Mouse (Mus musculus) hindbrain, embryonic 13.5 days (tissue): Measurements from ENCODE around the gene Auts2. TPM values are rescaled to one million over a fixed set of nuclear protein-coding genes. Genes with fewer than 3 reads are reported as not detected.

Experiments
- ATAC-seq: fragments of 200-750 bp; cut with Nextera tagmentation; 2 replicates; pipeline ENCODE4 v1.8.0; 2017; ENCODE audit warnings: moderate TSS enrichment; ENCODE audit not compliant: low FRiP score
- H3K27ac ChIP-seq: fragments of 300-500 bp; sonication (generic); 2 replicates; pipeline ENCODE4 v1.5.1; 2015; ENCODE audit warnings: inconsistent platforms, mild to moderate bottlenecking, moderate library complexity
- H3K27me3 ChIP-seq: fragments of 300-500 bp; sonication (generic); 2 replicates; pipeline ENCODE4 v1.6.1; 2015; ENCODE audit warnings: mild to moderate bottlenecking, inconsistent platforms
- H3K36me3 ChIP-seq: fragments of 300-500 bp; sonication (generic); 2 replicates; pipeline ENCODE4 v1.6.1; 2015; ENCODE audit warnings: mild to moderate bottlenecking, inconsistent platforms
- H3K4me1 ChIP-seq: fragments of 300-500 bp; sonication (generic); replicated peaks from 2 replicates; pipeline ENCODE4 v1.6.1; 2015; ENCODE audit warnings: inconsistent platforms
- H3K4me2 ChIP-seq: fragments of 300-500 bp; sonication (generic); 2 replicates; pipeline ENCODE4 v1.6.1; 2015; ENCODE audit warnings: inconsistent platforms, mild to moderate bottlenecking, moderate library complexity
- H3K4me3 ChIP-seq: fragments of 300-500 bp; sonication (generic); 2 replicates; pipeline ENCODE4 v1.5.1; 2015; ENCODE audit warnings: mild to moderate bottlenecking, inconsistent platforms
- H3K9ac ChIP-seq: fragments of 300-500 bp; sonication (generic); 2 replicates; pipeline ENCODE4 v1.6.1; 2015; ENCODE audit warnings: mild to moderate bottlenecking, inconsistent platforms
- H3K9me3 ChIP-seq: fragments of 300-500 bp; sonication (generic); 2 replicates; pipeline ENCODE4 v1.6.1; 2016; ENCODE audit warnings: inconsistent platforms
- WGBS: fragments of 180-500 bp; shearing (Covaris S2); methylation state at CpG from one replicate; pipeline ENCODE4 v1.1.7; 2015; 5-methylcytosine and 5-hydroxymethylcytosine counted together
- polyA plus RNA-seq: library from polyadenylated mRNA; unstranded; fragments of >200 nt; fragmentation: Nextera tagmentation; extraction: Ambion mirVana; gene quantifications from 2 replicates; pipeline ENCODE4 v1.2.1, GENCODE M21; 2015

Gene Auts2
- polyA plus RNA-seq, 1 experiment from 2014 or later = 89.9 TPM

DNA sequence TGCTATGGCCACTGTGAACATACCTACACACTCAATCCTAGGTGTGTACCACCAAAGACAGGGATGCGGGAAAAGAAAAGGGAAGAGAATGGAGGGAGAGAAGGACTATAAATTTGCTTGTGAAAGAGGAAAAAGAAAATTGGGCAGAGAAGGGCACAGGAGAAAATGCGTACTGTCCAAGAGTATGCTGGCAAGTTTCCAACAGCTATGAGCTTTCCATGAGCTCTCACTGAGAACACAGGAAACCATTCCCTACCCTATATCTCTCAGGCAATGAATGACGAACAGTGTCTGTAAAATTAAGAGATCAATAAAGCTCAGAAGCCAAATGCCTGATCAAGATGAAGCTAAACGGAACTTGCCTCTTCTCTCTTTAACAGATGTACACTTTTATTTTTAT, 220.2 kb downstream of the Auts2 start:
- no peaks in the 10 kb centered on the region for H3K9me3 ChIP-seq
- no peaks in the 10 kb centered on the region for H3K36me3 ChIP-seq
- no peak for ATAC-seq
- H3K4me3 ChIP-seq = no peak overlapping the region
- H3K4me1 ChIP-seq = peaks cover 41% of the 10 kb centered on the region
- WGBS = 60% methylated on average over 4 of the region's 4 CpGs
- H3K27me3 ChIP-seq = no peaks in the 10 kb centered on the region
- H3K9ac ChIP-seq = no peak overlapping the region
- no peak overlapping the region for H3K4me2 ChIP-seq
- H3K27ac ChIP-seq = 0 out of 2 replicates have a peak overlapping the region, but pooled peaks have one; percentile 0

DNA sequence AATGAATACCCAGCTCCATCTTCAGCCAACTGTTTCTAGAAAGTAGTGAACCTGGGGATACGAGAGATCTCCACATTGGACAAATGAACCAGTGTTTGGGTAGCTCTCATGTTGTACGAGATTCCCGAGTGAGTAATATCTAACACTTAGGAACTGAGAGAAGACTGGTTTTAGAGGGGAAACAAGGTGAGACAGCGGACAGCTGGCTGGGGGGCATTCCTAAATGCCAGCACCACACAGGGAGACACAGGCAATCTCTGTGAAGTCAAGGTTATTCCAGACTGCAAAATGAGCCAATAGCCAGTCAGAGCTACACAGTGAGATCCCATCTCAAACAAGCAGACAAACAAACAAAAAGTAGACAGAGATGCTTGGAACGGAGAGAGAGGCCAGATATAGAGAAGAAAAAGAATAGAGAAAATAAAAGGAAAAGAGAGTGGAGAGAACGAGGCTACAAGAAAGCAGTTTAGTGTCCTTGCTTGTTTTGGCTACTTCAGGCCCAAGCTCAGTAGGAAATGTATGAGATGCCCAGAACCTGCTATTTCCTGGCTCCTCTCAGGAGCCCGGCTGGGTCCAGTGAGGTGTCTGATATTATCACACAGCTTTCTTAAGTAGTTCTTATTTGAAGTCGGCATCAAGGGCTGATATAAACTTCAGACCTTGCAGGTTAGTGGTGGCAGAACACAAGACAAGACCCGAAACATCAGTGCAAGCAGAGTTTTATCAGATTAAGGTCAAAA, 224.9 kb downstream of the Auts2 start:
- Histone ChIP-seq H3K9me3 (no peaks in the 10 kb centered on the region), H3K4me2 (no peak overlapping the region), H3K27me3 (no peaks in the 10 kb centered on the region), H3K9ac (no peak overlapping the region), H3K4me3 (no peak overlapping the region), H3K36me3 (no peaks in the 10 kb centered on the region), H3K27ac (no peak overlapping the region), H3K4me1 (peaks cover 51% of the 10 kb centered on the region)
- WGBS = 83% methylated on average over 9 of the region's 9 CpGs
- no peak for ATAC-seq

DNA sequence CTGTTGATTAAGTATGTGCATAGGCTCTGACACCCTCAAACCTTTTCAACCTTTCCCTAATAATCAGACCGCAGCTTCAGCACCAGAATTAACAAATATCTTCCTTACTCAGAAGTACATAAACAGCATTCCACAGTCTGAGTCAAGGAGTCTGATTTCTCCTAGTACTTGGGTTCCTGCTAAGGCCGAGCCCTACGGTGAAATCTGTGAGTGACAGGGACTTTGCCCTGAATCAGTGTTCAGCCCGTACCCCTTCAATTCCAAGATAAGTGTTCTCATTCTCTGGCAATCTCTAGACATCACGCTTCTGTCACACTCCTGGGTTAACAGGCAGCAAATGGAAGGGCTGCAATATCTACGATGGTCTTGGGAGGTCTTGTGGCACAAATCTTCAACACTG, 226.2 kb downstream of the Auts2 start:
- WGBS = 46% methylated on average over 6 of the region's 6 CpGs
- Histone ChIP-seq H3K27me3 (no peaks in the 10 kb centered on the region), H3K9me3 (no peaks in the 10 kb centered on the region), H3K36me3 (no peaks in the 10 kb centered on the region), H3K4me1 (peaks cover 41% of the 10 kb centered on the region), H3K9ac (no peak overlapping the region), H3K4me3 (no peak overlapping the region), H3K4me2 (no peak overlapping the region), H3K27ac (no peak overlapping the region)
- ATAC-seq = no peak

DNA sequence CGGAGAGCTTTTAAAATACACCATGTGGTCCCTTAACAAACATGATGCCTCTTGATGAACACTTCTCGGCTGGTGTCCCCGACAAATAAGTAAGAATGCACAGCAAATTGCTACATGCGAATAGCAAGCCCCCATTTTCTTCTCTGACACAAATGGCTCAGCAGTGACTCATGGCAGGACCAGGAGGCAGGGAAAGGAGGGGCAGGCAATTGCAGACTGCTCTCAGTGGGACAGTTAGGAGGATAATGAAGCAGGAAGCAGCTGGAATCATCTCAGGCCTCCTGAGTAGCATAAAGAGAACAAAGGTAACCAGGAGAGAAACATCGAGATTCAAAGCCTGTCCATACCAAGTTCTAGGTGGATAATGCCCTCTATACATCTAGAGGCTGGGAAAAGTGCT, 228.8 kb downstream of the Auts2 start:
- Histone ChIP-seq H3K27ac (peak overlapping the region; percentile 56), H3K9me3 (no peaks in the 10 kb centered on the region), H3K4me2 (no peak overlapping the region), H3K4me1 (peaks cover 39% of the 10 kb centered on the region), H3K4me3 (no peak overlapping the region), H3K9ac (no peak overlapping the region), H3K36me3 (no peaks in the 10 kb centered on the region), H3K27me3 (no peaks in the 10 kb centered on the region)
- WGBS = 30% methylated on average over 5 of the region's 5 CpGs
- peak; percentile 74; the same call in 1 of the 2 replicates for ATAC-seq

DNA sequence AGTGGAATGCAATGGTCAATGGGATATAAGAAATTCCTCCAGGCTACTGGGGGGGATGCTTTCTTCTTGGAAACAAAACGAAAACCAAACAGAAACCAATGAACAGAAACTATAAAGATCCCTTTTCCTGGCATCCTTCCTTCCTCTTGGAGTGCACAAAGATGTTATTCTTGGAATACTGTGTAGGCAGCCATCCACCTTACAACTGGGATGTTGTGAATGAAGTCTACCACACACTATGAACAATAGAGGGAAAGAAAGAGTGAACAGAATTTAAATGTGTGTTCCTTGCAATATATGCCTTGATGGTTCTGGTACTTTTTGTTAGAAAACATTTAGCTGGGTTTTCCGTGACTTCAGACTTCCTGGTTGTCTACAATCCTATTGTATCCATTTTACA, 236.1 kb downstream of the Auts2 start:
- no peak for ATAC-seq
- H3K4me2 ChIP-seq = no peak overlapping the region
- no peak overlapping the region for H3K27ac ChIP-seq
- 79% methylated on average over 2 of the region's 2 CpGs for WGBS
- no peaks in the 10 kb centered on the region for H3K9me3 ChIP-seq
- no peak overlapping the region for H3K4me3 ChIP-seq
- no peak overlapping the region for H3K9ac ChIP-seq
- H3K4me1 ChIP-seq = peaks cover 28% of the 10 kb centered on the region
- H3K27me3 ChIP-seq = no peaks in the 10 kb centered on the region
- H3K36me3 ChIP-seq = no peaks in the 10 kb centered on the region

DNA sequence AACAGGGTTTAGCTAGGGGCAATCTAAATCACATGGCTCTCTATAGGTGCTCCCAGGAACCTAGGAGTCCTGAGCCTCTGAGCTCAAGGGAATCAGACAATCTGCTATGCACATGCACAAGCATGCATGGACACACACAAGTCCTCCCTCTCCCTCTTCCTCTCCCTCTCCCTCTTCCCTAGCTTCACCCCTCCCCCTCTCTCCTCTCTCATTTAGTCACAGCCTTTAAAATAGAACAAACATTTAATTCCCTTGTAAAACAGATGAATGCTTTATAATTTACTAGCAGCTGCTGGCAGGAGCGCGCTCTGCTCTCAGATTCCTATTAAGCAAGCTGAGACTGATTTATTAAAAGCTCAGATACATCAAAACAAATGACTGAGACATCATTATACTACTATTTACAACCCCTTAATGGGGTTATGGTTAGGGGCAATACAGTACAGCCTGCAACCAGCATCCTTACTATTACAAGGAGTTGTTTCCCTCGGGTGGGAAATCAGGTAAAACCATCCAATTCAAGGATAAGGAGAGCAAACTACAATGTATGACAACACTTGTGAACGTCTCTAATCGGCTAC, 237.7 kb downstream of the Auts2 start:
- Histone ChIP-seq H3K27me3 (no peaks in the 10 kb centered on the region), H3K9ac (no peak overlapping the region), H3K27ac (peak overlapping the region; percentile 48; the same call in 1 of the 2 replicates), H3K4me1 (peaks cover 30% of the 10 kb centered on the region), H3K4me3 (no peak overlapping the region), H3K9me3 (no peaks in the 10 kb centered on the region), H3K4me2 (no peak overlapping the region), H3K36me3 (no peaks in the 10 kb centered on the region)
- 56% methylated on average over 5 of the region's 5 CpGs for WGBS
- ATAC-seq = no peak

DNA sequence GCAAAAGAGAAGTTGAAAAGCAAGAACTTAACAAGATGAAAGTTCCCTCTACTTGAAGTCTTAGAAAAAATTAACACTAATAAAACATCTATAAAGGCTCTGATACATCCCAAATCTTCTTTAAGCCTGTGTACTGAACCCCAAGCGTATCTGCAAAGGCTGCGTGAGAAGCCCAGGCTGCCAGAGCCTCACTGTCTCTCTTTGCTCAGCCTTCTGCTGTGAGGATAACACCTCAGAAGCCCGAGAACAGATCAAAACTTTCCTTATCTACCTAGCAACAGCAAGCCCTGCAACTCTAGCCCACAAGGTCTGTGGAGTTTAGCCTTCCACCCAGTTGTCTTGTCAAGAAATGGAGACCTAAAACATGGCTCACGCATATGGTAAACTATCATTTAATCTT, 240.4 kb downstream of the Auts2 start:
- Histone ChIP-seq H3K9me3 (no peaks in the 10 kb centered on the region), H3K4me1 (peaks cover 38% of the 10 kb centered on the region), H3K4me2 (no peak overlapping the region), H3K36me3 (no peaks in the 10 kb centered on the region), H3K27me3 (no peaks in the 10 kb centered on the region), H3K9ac (no peak overlapping the region), H3K4me3 (no peak overlapping the region), H3K27ac (no peak overlapping the region)
- no peak for ATAC-seq
- 96% methylated on average over 4 of the region's 4 CpGs for WGBS

DNA sequence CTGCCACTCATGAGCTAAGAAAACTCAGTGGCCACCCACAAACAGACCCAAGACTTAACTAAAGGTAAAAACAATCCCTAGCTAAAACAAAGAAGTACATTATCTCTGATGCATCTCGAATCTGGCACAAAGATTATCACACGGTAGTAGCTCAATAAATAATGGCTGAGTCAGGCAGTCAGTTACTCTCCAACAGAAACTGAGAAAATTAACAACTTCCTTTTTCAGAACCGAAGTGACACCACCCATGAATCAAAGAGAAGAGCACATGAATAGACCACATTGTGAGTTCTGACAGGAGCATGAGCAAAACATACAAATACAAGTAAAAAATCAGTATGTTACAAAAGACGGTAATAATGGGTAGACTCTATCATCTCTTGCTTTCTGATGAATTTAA, 242.3 kb downstream of the Auts2 start:
- H3K9ac ChIP-seq = no peak overlapping the region
- H3K27me3 ChIP-seq = no peaks in the 10 kb centered on the region
- H3K4me1 ChIP-seq = peaks cover 51% of the 10 kb centered on the region
- no peaks in the 10 kb centered on the region for H3K9me3 ChIP-seq
- H3K4me2 ChIP-seq = no peak overlapping the region
- H3K27ac ChIP-seq = no peak overlapping the region
- ATAC-seq = no peak
- H3K36me3 ChIP-seq = no peaks in the 10 kb centered on the region
- no peak overlapping the region for H3K4me3 ChIP-seq
- 57% methylated on average over 4 of the region's 4 CpGs for WGBS

DNA sequence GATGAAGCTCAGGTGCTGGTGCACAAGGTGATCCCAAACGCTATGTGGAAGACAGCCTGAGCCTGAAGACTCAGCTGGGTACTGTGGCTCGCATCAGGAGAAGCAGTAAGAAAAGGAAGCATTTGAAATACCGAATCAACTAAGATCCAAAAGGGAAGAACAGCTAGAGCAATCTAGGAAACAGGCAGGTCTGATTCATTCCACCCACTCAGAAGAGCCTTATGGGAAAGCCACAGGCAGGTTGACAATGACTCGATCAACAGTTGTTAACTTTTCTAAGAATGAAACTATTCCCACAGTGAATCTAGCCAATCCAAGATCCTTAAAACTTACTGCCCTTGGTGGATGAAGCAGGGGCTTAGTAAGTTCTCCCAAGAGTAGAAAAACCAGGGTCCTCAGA, 243.4 kb downstream of the Auts2 start:
- Histone ChIP-seq H3K4me3 (no peak overlapping the region), H3K27me3 (no peaks in the 10 kb centered on the region), H3K4me2 (no peak overlapping the region), H3K4me1 (peaks cover 50% of the 10 kb centered on the region), H3K27ac (no peak overlapping the region), H3K9me3 (no peaks in the 10 kb centered on the region), H3K9ac (no peak overlapping the region), H3K36me3 (no peaks in the 10 kb centered on the region)
- WGBS = 81% methylated on average over 4 of the region's 4 CpGs
- ATAC-seq = no peak

DNA sequence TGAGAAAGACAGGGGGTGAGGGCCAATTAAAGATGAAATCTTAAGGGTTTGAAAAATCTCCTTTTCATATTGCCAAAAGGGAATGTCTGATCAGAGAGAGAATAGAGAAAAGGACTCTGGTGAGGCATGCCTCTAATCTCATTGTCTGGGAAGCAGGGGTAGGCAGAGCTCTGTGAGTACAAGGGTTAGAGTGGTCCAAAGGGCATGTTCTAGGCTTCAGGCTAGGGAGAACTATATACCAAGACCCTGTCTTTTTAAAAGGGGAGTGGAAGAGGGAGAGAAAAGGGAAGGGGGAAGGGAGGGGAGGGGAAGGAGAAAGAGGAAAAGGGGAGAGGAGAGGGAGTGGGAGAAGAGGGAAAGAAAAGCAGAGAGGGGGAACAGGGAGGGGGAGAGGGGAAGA, 244.1 kb downstream of the Auts2 start:
- Histone ChIP-seq H3K4me1 (peaks cover 50% of the 10 kb centered on the region), H3K9me3 (no peaks in the 10 kb centered on the region), H3K27me3 (no peaks in the 10 kb centered on the region), H3K9ac (no peak overlapping the region), H3K4me3 (no peak overlapping the region), H3K27ac (no peak overlapping the region), H3K4me2 (no peak overlapping the region), H3K36me3 (no peaks in the 10 kb centered on the region)
- no peak for ATAC-seq

DNA sequence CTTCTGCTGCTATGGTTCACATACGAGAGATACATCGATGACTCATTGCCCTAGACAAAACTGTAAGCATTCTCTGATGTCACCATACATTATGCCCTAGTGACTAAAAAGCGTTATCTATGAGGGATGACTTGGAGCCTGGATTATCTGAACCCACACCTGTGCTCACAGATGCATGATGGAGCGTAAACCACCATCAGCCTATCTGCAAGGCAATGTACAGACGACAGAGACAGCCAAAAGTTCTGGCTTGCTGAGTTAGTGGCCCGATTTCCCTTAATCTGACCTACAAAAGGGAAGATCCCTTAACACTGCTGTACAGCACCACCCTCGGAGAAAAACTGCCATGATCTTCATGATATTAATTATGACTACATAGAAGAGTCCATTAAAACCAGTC, 245.8 kb downstream of the Auts2 start:
- no peak overlapping the region for H3K9ac ChIP-seq
- no peaks in the 10 kb centered on the region for H3K27me3 ChIP-seq
- H3K4me2 ChIP-seq = no peak overlapping the region
- no peak for ATAC-seq
- peaks cover 54% of the 10 kb centered on the region for H3K4me1 ChIP-seq
- H3K36me3 ChIP-seq = no peaks in the 10 kb centered on the region
- no peak overlapping the region for H3K27ac ChIP-seq
- H3K4me3 ChIP-seq = no peak overlapping the region
- 92% methylated on average over 7 of the region's 7 CpGs for WGBS
- H3K9me3 ChIP-seq = no peaks in the 10 kb centered on the region

DNA sequence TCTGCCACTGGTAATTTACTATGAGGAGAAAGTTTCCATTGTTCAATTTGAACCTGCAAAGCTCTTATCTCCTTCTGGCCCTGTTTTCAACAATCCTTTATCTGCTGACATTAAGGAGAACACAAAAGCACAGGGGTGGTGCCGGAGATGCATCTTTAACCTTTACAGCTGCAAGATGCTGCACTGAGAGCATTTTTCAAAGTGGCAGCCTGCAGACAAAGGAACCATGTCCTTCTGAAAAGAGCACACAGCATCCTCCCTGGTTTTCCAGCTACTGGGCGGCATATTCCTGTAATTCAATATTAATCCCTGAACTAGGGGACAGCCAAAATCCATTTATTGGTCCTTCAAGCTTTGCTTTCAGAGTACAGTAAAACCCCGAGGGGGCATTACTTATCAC, 248.7 kb downstream of the Auts2 start:
- peak overlapping the region; percentile 64 for H3K27ac ChIP-seq
- H3K4me2 ChIP-seq = no peak overlapping the region
- H3K4me3 ChIP-seq = no peak overlapping the region
- no peaks in the 10 kb centered on the region for H3K27me3 ChIP-seq
- H3K36me3 ChIP-seq = no peaks in the 10 kb centered on the region
- ATAC-seq = no peak
- H3K9me3 ChIP-seq = no peaks in the 10 kb centered on the region
- H3K9ac ChIP-seq = peak overlapping the region; percentile 43; the same call in 1 of the 2 replicates
- H3K4me1 ChIP-seq = peaks cover 73% of the 10 kb centered on the region
- 19% methylated on average over 3 of the region's 3 CpGs for WGBS

DNA sequence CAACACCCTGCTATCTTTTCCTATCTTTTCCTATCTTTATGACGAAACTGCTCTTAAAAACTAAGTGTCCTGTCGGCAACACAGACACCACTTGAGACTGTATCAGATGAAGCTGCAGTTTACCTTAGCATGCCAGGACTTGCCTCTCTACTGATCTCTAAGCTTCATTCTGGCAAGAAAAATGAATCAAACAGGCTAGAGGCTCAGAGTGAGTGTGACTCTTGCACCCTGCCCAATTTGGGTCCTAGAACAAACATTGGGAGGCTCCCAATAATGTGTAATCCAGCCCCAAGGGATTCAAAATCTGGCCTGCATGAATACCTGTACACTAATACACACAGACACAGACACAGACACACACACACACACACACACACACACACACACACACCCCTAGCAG, 250.2 kb downstream of the Auts2 start:
- H3K27ac ChIP-seq = no peak overlapping the region

More for the DNA sequence above, 250.2 kb downstream of the Auts2 start:
- no peaks in the 10 kb centered on the region for H3K9me3 ChIP-seq
- H3K4me1 ChIP-seq = peaks cover 67% of the 10 kb centered on the region
- no peaks in the 10 kb centered on the region for H3K36me3 ChIP-seq
- 90% methylated on average over 2 of the region's 2 CpGs for whole genome bisulfite sequencing
- no peak overlapping the region for H3K9ac ChIP-seq
- no peak overlapping the region for H3K4me2 ChIP-seq
- no peaks in the 10 kb centered on the region for H3K27me3 ChIP-seq
- no peak overlapping the region for H3K4me3 ChIP-seq
- no peak for ATAC-seq
